Comparison of ENCODE assay signal across 12 mouse cellular contexts in genomic region chr9:121675011-121675410, GRCm38 (mm10). TPM values are rescaled to one million over a fixed set of nuclear protein-coding genes. Genes with fewer than 3 reads are reported as not detected.
DNase-seq lines count a peak whose midpoint lies in the region; ATAC-seq and TF ChIP-seq lines count a peak whose summit lies in the region.
"Had no signal": no experiment of that assay in that cellular context is flagged by ENCODE, and none has a peak within 500 bp of the region (broad histone marks: within the 10 kb centered on the region; RNA-seq: fewer than 3 reads in every experiment).

No protein-coding gene starts in this region.

- no peak overlapping the region for H3K4me3 ChIP-seq in lung, postnatal 0 days (ENCODE audit: low read depth, low read length)
- H3K4me3 ChIP-seq: forebrain, embryonic 10.5 days; heart, adult 2 months; midbrain, embryonic 10.5 days had no signal

- no peak for ATAC-seq in lung, postnatal 0 days
- ATAC-seq in hematopoietic stem cell, adult 5-6 weeks (replicated peaks in 1 of 2; ENCODE audit: insufficient read depth in 1 of 2, low FRiP score in 2 of 2, low TSS enrichment in 1 of 2, low read depth in 1 of 2, poor library complexity in 2 of 2, severe bottlenecking in 2 of 2): peak; percentile 34 to 56; a peak in 3 of 4 replicates
- no peak for ATAC-seq in megakaryocyte-erythroid progenitor cell, adult 5-6 weeks (replicated peaks; ENCODE audit: low FRiP score, low TSS enrichment, poor library complexity, severe bottlenecking)

- 73% methylated on average over 9 of the region's 9 CpGs for whole genome bisulfite sequencing in lung, postnatal 0 days

- H3K36me3 ChIP-seq in lung, postnatal 0 days (ENCODE audit: insufficient read depth, low read length): no peaks in the 10 kb centered on the region
- H3K36me3 ChIP-seq: forebrain, embryonic 10.5 days; midbrain, embryonic 10.5 days had no signal

- DNase-seq in lung, postnatal 0 days (ENCODE audit: low spot score): peak; percentile 61
- DNase-seq in lung, postnatal 14 days: no peak
- peak; percentile 88 for DNase-seq in natural killer cell, adult 2 months (ENCODE audit: low spot score in 2 of 2)
- DNase-seq in thymus, postnatal 25 days: peak; percentile 79
- DNase-seq in gastrocnemius, adult 18-20 months (ENCODE audit: low spot score): no peak
- DNase-seq in urinary bladder, postnatal 14 days (ENCODE audit: low spot score): no peak
- DNase-seq: adrenal gland, postnatal 36 days had no signal

- no peak for TF ChIP-seq EP300 in lung, postnatal 0 days (IDR thresholded peaks at IDR 0.05)

- TF ChIP-seq CTCF in lung, postnatal 0 days (IDR thresholded peaks at IDR 0.05): no peak

- H3K4me2 ChIP-seq in lung, postnatal 0 days (replicated peaks; ENCODE audit: low read depth, low read length): no peak overlapping the region

- H3K27me3 ChIP-seq in lung, postnatal 0 days (replicated peaks; ENCODE audit: insufficient read depth, low read length): 0 out of 2 replicates have a peak, but pooled peaks cover 6% of the 10 kb centered on the region

- H3K9me3 ChIP-seq in lung, postnatal 0 days (ENCODE audit: low read length): no peaks in the 10 kb centered on the region
- H3K9me3 ChIP-seq: forebrain, embryonic 10.5 days; midbrain, embryonic 10.5 days had no signal

- no peak overlapping the region for H3K27ac ChIP-seq in lung, postnatal 0 days (ENCODE audit: low read length)
- H3K27ac ChIP-seq: forebrain, embryonic 10.5 days; heart, adult 2 months; midbrain, embryonic 10.5 days had no signal

- H3K9ac ChIP-seq in lung, postnatal 0 days (replicated peaks; ENCODE audit: low read depth): no peak overlapping the region

- peaks cover 11% of the 10 kb centered on the region for H3K4me1 ChIP-seq in lung, postnatal 0 days (ENCODE audit: insufficient read depth, low read depth, low read length)

RNA-seq across cellular contexts. Expression of gene Sec22c, which starts 30.3 kb away (rescaled TPM):
- 6.1 and 7.7 TPM in 2 replicates for polyA plus RNA-seq in lung, postnatal 0 days (2015; fragmentation: Nextera tagmentation; extraction: Ambion mirVana)
- total RNA-seq in hematopoietic stem cell, adult 5-6 weeks (2017): 4.3 and 4.4 TPM in 2 replicates
- 9.4 and 10.9 TPM in 2 replicates for total RNA-seq in megakaryocyte-erythroid progenitor cell, adult 5-6 weeks (2014; fragmentation: Nextera tagmentation)
- 1.9 and 3.1 TPM in 2 replicates for total RNA-seq in megakaryocyte-erythroid progenitor cell, adult 5-6 weeks (2017)
- total RNA-seq in gastrocnemius, adult 18-20 months (2021): 1 to 10 TPM; 5.4 to 5.5 TPM

RNA-seq across cellular contexts. Expression of gene Vipr1, which starts 32.5 kb away (rescaled TPM):
- 0.20 and 0.29 TPM in 2 replicates for polyA plus RNA-seq in lung, postnatal 0 days (2015; fragmentation: Nextera tagmentation; extraction: Ambion mirVana)
- 0.25 and 0.45 TPM in 2 replicates for total RNA-seq in hematopoietic stem cell, adult 5-6 weeks (2017)
- not detected in 2 replicates for total RNA-seq in megakaryocyte-erythroid progenitor cell, adult 5-6 weeks (2014; fragmentation: Nextera tagmentation)
- total RNA-seq in megakaryocyte-erythroid progenitor cell, adult 5-6 weeks (2017): not detected in 2 replicates
- total RNA-seq in gastrocnemius, adult 18-20 months (2021): 1 to 10 TPM; 1.1 to 1.5 TPM

RNA-seq across cellular contexts. Expression of gene Lyzl4, which starts 33.1 kb away (rescaled TPM):
- polyA plus RNA-seq in lung, postnatal 0 days (2015; fragmentation: Nextera tagmentation; extraction: Ambion mirVana): not detected in 2 replicates
- total RNA-seq in hematopoietic stem cell, adult 5-6 weeks (2017): not detected in 2 replicates
- not detected in 2 replicates for total RNA-seq in megakaryocyte-erythroid progenitor cell, adult 5-6 weeks (2014; fragmentation: Nextera tagmentation)
- not detected in 2 replicates for total RNA-seq in megakaryocyte-erythroid progenitor cell, adult 5-6 weeks (2017)
- total RNA-seq in gastrocnemius, adult 18-20 months (2021): not detected
- total RNA-seq: adrenal gland, postnatal 36 days; heart, adult 2 months had no signal
- polyA plus RNA-seq: forebrain, embryonic 10.5 days; midbrain, embryonic 10.5 days had no signal

RNA-seq across cellular contexts. Expression of gene Ss18l2, which starts 35.1 kb away (rescaled TPM):
- 79.7 and 104 TPM in 2 replicates for polyA plus RNA-seq in lung, postnatal 0 days (2015; fragmentation: Nextera tagmentation; extraction: Ambion mirVana)
- total RNA-seq in hematopoietic stem cell, adult 5-6 weeks (2017): 27.1 and 30.0 TPM in 2 replicates
- total RNA-seq in megakaryocyte-erythroid progenitor cell, adult 5-6 weeks (2014; fragmentation: Nextera tagmentation): 57.8 and 77.0 TPM in 2 replicates
- 47.8 and 54.4 TPM in 2 replicates for total RNA-seq in megakaryocyte-erythroid progenitor cell, adult 5-6 weeks (2017)
- total RNA-seq in gastrocnemius, adult 18-20 months (2021): 100 to 1,000 TPM; 108 to 115 TPM

RNA-seq across cellular contexts. Expression of gene Nktr, which starts 44.0 kb away (rescaled TPM):
- polyA plus RNA-seq in lung, postnatal 0 days (2015; fragmentation: Nextera tagmentation; extraction: Ambion mirVana): 43.6 and 51.3 TPM in 2 replicates
- 155 and 156 TPM in 2 replicates for total RNA-seq in hematopoietic stem cell, adult 5-6 weeks (2017)
- 161 and 173 TPM in 2 replicates for total RNA-seq in megakaryocyte-erythroid progenitor cell, adult 5-6 weeks (2014; fragmentation: Nextera tagmentation)
- total RNA-seq in megakaryocyte-erythroid progenitor cell, adult 5-6 weeks (2017): 132 and 146 TPM in 2 replicates
- total RNA-seq in gastrocnemius, adult 18-20 months (2021): 10 to 100 TPM; 31.7 to 37.0 TPM

Comparison
In these comparisons a context has a peak if more than half of its experiments do, and no peak if none do; other contexts are left out.
1. DNase-seq: peak in lung, postnatal 0 days (single experiment), natural killer cell, adult 2 months (2 of 2) and thymus, postnatal 25 days (single experiment); none in lung, postnatal 14 days (single experiment), gastrocnemius, adult 18-20 months (single experiment) and urinary bladder, postnatal 14 days (single experiment).
2. ATAC-seq: peak in hematopoietic stem cell, adult 5-6 weeks (2 of 2); none in lung, postnatal 0 days (single experiment) and megakaryocyte-erythroid progenitor cell, adult 5-6 weeks (single experiment).